Mouse (Mus musculus) megakaryocyte, embryonic 14.5 days (primary cell): Measurements from ENCODE around the gene Ptprz1.

ENCODE experiments used
- FLI1 ChIP-seq: IDR thresholded peaks from 2 replicates; pipeline ENCODE4 v1.6.1; 2012; ENCODE audit warnings: low read length, inconsistent platforms, mixed read lengths
- GATA1 ChIP-seq: IDR thresholded peaks from 3 replicates; pipeline ENCODE4 v1.6.1; 2012; ENCODE audit warnings: mixed read lengths, low read length, inconsistent platforms, borderline replicate concordance

GRCm38 (mm10) chr6:23014988-23015613, 139.8 kb downstream of the Ptprz1 start:
- TF ChIP-seq GATA1 (no peak), FLI1 (no peak)
